Mouse (Mus musculus) testis, adult 2 months (tissue): ENCODE data around the gene Slc10a7.

Experiments
- CTCF ChIP-seq: fragments of 200-500 bp; IDR thresholded peaks from 2 replicates; pipeline ENCODE4 v1.5.1; 2012; ENCODE audit warnings: low read depth, mild to moderate bottlenecking, inconsistent platforms, low read length, moderate library complexity; ENCODE audit not compliant: control insufficient read depth, insufficient read depth, insufficient replicate concordance
- POLR2A ChIP-seq: fragments of 200-500 bp; IDR thresholded peaks from 2 replicates; pipeline ENCODE4 v1.6.1; 2012; ENCODE audit warnings: low read depth, mild to moderate bottlenecking, inconsistent platforms, low read length, moderate library complexity; ENCODE audit not compliant: control insufficient read depth

GRCm38 (mm10) chr8:78577569-78577968, 68.4 kb downstream of the Slc10a7 start:
- TF ChIP-seq CTCF = no peak
- TF ChIP-seq POLR2A = no peak
